Mouse (Mus musculus): ENCODE data around the gene Slc4a4.
A peak's percentile ranks its signal among the peaks of the same experiment; 100 is the strongest.

Slc4a4 gene

GRCm38 (mm10) chr5:88999793-89000192 lies 113.2 kb downstream of the Slc4a4 start:
- no peak for DNase-seq (ENCODE audit: low spot score in 2 of 2)

- DNase-seq (ENCODE audit: low spot score in 2 of 2): no peak
Observed at GRCm38 (mm10) chr5:89000598-89000997, 114.0 kb downstream of the Slc4a4 start.

- no peak for DNase-seq (ENCODE audit: low spot score in 2 of 2)
Observed at GRCm38 (mm10) chr5:89010116-89010515, 123.5 kb downstream of the Slc4a4 start.

- DNase-seq (ENCODE audit: low spot score in 2 of 2): no peak
Observed at GRCm38 (mm10) chr5:89012456-89012855, 125.8 kb downstream of the Slc4a4 start.

GRCm38 (mm10) chr5:89014782-89015181 lies 128.2 kb downstream of the Slc4a4 start:
- no peak for DNase-seq (ENCODE audit: low spot score in 2 of 2)

GRCm38 (mm10) chr5:89015878-89016277 lies 129.3 kb downstream of the Slc4a4 start:
- no peak for DNase-seq (ENCODE audit: low spot score in 2 of 2)

GRCm38 (mm10) chr5:89018537-89018936 lies 131.9 kb downstream of the Slc4a4 start:
- no peak for DNase-seq (ENCODE audit: low spot score in 2 of 2)

GRCm38 (mm10) chr5:89024413-89024812 lies 137.8 kb downstream of the Slc4a4 start:
- no peak for DNase-seq (ENCODE audit: low spot score in 2 of 2)

GRCm38 (mm10) chr5:89027518-89028085 lies 141.0 kb downstream of the Slc4a4 start:
- no peak for DNase-seq (ENCODE audit: low spot score in 2 of 2)

GRCm38 (mm10) chr5:89032647-89033046 lies 146.0 kb downstream of the Slc4a4 start:
- no peak for DNase-seq (ENCODE audit: low spot score in 2 of 2)

- DNase-seq (ENCODE audit: low spot score in 2 of 2): no peak
Observed at GRCm38 (mm10) chr5:89033256-89033655, 146.6 kb downstream of the Slc4a4 start.

- DNase-seq (ENCODE audit: low spot score in 2 of 2): no peak
Observed at GRCm38 (mm10) chr5:89036147-89036546, 149.5 kb downstream of the Slc4a4 start.

GRCm38 (mm10) chr5:89040814-89041213 lies 154.2 kb downstream of the Slc4a4 start:
- no peak for DNase-seq (ENCODE audit: low spot score in 2 of 2)

- DNase-seq (ENCODE audit: low spot score in 2 of 2): no peak
Observed at GRCm38 (mm10) chr5:89043846-89044245, 157.2 kb downstream of the Slc4a4 start.

- DNase-seq (ENCODE audit: low spot score in 2 of 2): no peak
Observed at GRCm38 (mm10) chr5:89044801-89045200, 158.2 kb downstream of the Slc4a4 start.

GRCm38 (mm10) chr5:89051577-89051976 lies 165.0 kb downstream of the Slc4a4 start:
- no peak for DNase-seq (ENCODE audit: low spot score in 2 of 2)

- DNase-seq (ENCODE audit: low spot score in 2 of 2): no peak
Observed at GRCm38 (mm10) chr5:89052230-89052629, 165.6 kb downstream of the Slc4a4 start.

- DNase-seq (ENCODE audit: low spot score in 2 of 2): no peak
Observed at GRCm38 (mm10) chr5:89055656-89056055, 169.0 kb downstream of the Slc4a4 start.

GRCm38 (mm10) chr5:89056370-89056769 lies 169.8 kb downstream of the Slc4a4 start:
- no peak for DNase-seq (ENCODE audit: low spot score in 2 of 2)

GRCm38 (mm10) chr5:89061097-89061496 lies 174.5 kb downstream of the Slc4a4 start:
- DNase-seq (ENCODE audit: low spot score in 2 of 2): no peak

GRCm38 (mm10) chr5:89062286-89062685 lies 175.7 kb downstream of the Slc4a4 start:
- DNase-seq (ENCODE audit: low spot score in 2 of 2): no peak

GRCm38 (mm10) chr5:89067111-89067510 lies 180.5 kb downstream of the Slc4a4 start:
- DNase-seq (ENCODE audit: low spot score in 2 of 2): no peak

GRCm38 (mm10) chr5:89068072-89068471 lies 181.5 kb downstream of the Slc4a4 start:
- DNase-seq (ENCODE audit: low spot score in 2 of 2): peak in 1 of 2 experiments; percentile 18

- no peak for DNase-seq (ENCODE audit: low spot score in 2 of 2)
Observed at GRCm38 (mm10) chr5:89070051-89070450, 183.4 kb downstream of the Slc4a4 start.
